Mouse (Mus musculus) myocyte (in vitro differentiated cells): ENCODE data around the gene Nr2f2. TPM values are rescaled to one million over a fixed set of nuclear protein-coding genes. Genes with fewer than 3 reads are reported as not detected.

Source experiments
- H3K27me3 ChIP-seq: one replicate; pipeline ENCODE4 v1.6.1; 2011; ENCODE audit not compliant: control insufficient read depth, insufficient read depth, insufficient read length
- H3K36me3 ChIP-seq: one replicate; pipeline ENCODE4 v1.6.1; 2011; ENCODE audit not compliant: control insufficient read depth, insufficient read depth
- H3K4me2 ChIP-seq: one replicate; pipeline ENCODE4 v1.6.1; 2011; ENCODE audit warnings: low read depth, control low read depth
- H3K4me3 ChIP-seq: one replicate; pipeline ENCODE4 v1.5.1; 2011; ENCODE audit warnings: mild to moderate bottlenecking, control low read depth, moderate library complexity
- H3K79me2 ChIP-seq: one replicate; pipeline ENCODE4 v1.6.1; 2011; ENCODE audit not compliant: control insufficient read depth, insufficient read depth
- H3ac ChIP-seq: one replicate; pipeline ENCODE4 v1.6.1; 2011; ENCODE audit not compliant: control insufficient read depth, insufficient read length
- CEBPB ChIP-seq: IDR thresholded peaks from 2 replicates; pipeline ENCODE4 v1.6.1; 2011; ENCODE audit warnings: mild to moderate bottlenecking, moderate library complexity; ENCODE audit not compliant: poor library complexity, insufficient read depth, severe bottlenecking
- E2F4 ChIP-seq: IDR thresholded peaks from one replicate; pipeline ENCODE4 v1.6.1; 2011; ENCODE audit warnings: mild to moderate bottlenecking, control low read depth, moderate library complexity; ENCODE audit not compliant: insufficient read depth
- MAX ChIP-seq: IDR thresholded peaks from one replicate; pipeline ENCODE4 v1.6.1; 2011; ENCODE audit warnings: low read depth, mild to moderate bottlenecking, control low read depth
- MYOD1 ChIP-seq, 3 experiments: IDR thresholded peaks; one replicate each; pipeline ENCODE4 v1.6.1; 2011; ENCODE audit warnings: control low read depth in 2 of 3, low read depth in 2 of 3, mild to moderate bottlenecking in 2 of 3, moderate library complexity in 1 of 3; ENCODE audit not compliant: insufficient read length in 2 of 3, control insufficient read depth in 1 of 3
- MYOG ChIP-seq, 3 experiments: IDR thresholded peaks; one replicate each; pipeline ENCODE4 v1.6.1; 2011; ENCODE audit warnings: control low read depth in 2 of 3, low read depth in 2 of 3, mild to moderate bottlenecking in 2 of 3; ENCODE audit not compliant: insufficient read length in 2 of 3, control insufficient read depth in 1 of 3, insufficient read depth in 1 of 3
- POLR2A ChIP-seq: IDR thresholded peaks from one replicate; pipeline ENCODE4 v1.6.1; 2011; ENCODE audit warnings: low read depth, mild to moderate bottlenecking, control low read depth, moderate library complexity; ENCODE audit not compliant: insufficient read length
- POLR2AphosphoS2 ChIP-seq: IDR thresholded peaks from one replicate; pipeline ENCODE4 v1.6.1; 2011; ENCODE audit warnings: low read depth, control low read depth; ENCODE audit not compliant: insufficient read length
- REST ChIP-seq: IDR thresholded peaks from one replicate; pipeline ENCODE4 v1.6.1; 2011; ENCODE audit warnings: mild to moderate bottlenecking, control low read depth, moderate library complexity; ENCODE audit not compliant: insufficient read depth, insufficient read length
- SRF ChIP-seq: IDR thresholded peaks from one replicate; pipeline ENCODE4 v1.6.1; 2011; ENCODE audit warnings: low read depth; ENCODE audit not compliant: control insufficient read depth, insufficient read length
- TCF12 ChIP-seq: IDR thresholded peaks from one replicate; pipeline ENCODE4 v1.6.1; 2011; ENCODE audit warnings: mild to moderate bottlenecking, control low read depth; ENCODE audit not compliant: poor library complexity, insufficient read depth, severe bottlenecking
- TCF3 ChIP-seq: IDR thresholded peaks from one replicate; pipeline ENCODE4 v1.6.1; 2011; ENCODE audit warnings: low read depth, control low read depth; ENCODE audit not compliant: insufficient read length
- USF1 ChIP-seq: IDR thresholded peaks from one replicate; pipeline ENCODE4 v1.6.1; 2011; ENCODE audit warnings: low read depth, mild to moderate bottlenecking, control low read depth, moderate library complexity
- polyA plus RNA-seq: library from polyadenylated mRNA; unstranded; fragments of >200 nt; fragmentation: generic; extraction: Trizol; gene quantifications from one replicate; pipeline ENCODE4 v1.2.1, GENCODE M21; 2012; ENCODE audit warnings: missing spikeins

Gene Nr2f2
- polyA plus RNA-seq, 1 experiment, result 7.0 TPM

GRCm38 (mm10) chr7:70409890-70410289 lies 43.4 kb upstream of the Nr2f2 start:
- Histone ChIP-seq H3K36me3 (no peaks in the 10 kb centered on the region), H3K4me3 (no peak overlapping the region), H3K4me2 (no peak overlapping the region), H3K79me2 (no peaks in the 10 kb centered on the region), H3ac (no peak overlapping the region), H3K27me3 (no peaks in the 10 kb centered on the region)
- TF ChIP-seq TCF3 (no peak), E2F4 (no peak), MAX (no peak), MYOD1 (IDR thresholded peaks at IDR 0.05; ENCODE audit: control insufficient read depth in 1 of 3, insufficient read length in 2 of 3, low read depth in 2 of 3) (peak in 1 of 3 experiments; percentile 5), CEBPB (no peak), USF1 (no peak)

GRCm38 (mm10) chr7:70408814-70409213 lies 42.3 kb upstream of the Nr2f2 start:
- H3K27me3 ChIP-seq, result no peaks in the 10 kb centered on the region
- peak in 2 of 3 experiments; percentile 27 to 43 for TF ChIP-seq MYOG (IDR thresholded peaks at IDR 0.05; ENCODE audit: control insufficient read depth in 1 of 3, insufficient read depth in 1 of 3, insufficient read length in 2 of 3, low read depth in 2 of 3)
- TF ChIP-seq TCF3, result no peak
- TF ChIP-seq USF1, result no peak
- peak; percentile 87 for TF ChIP-seq TCF12
- no peak for TF ChIP-seq E2F4
- TF ChIP-seq POLR2A, result no peak
- TF ChIP-seq CEBPB, result no peak
- no peak for TF ChIP-seq MAX
- peak in 2 of 3 experiments; percentile 63 to 76 for TF ChIP-seq MYOD1 (IDR thresholded peaks at IDR 0.05; ENCODE audit: control insufficient read depth in 1 of 3, insufficient read length in 2 of 3, low read depth in 2 of 3)
- TF ChIP-seq REST, result no peak
- no peak for TF ChIP-seq POLR2AphosphoS2
- TF ChIP-seq SRF, result no peak
- no peak overlapping the region for H3ac ChIP-seq
- H3K4me3 ChIP-seq, result no peak overlapping the region
- no peaks in the 10 kb centered on the region for H3K36me3 ChIP-seq
- H3K79me2 ChIP-seq, result no peaks in the 10 kb centered on the region
- H3K4me2 ChIP-seq, result no peak overlapping the region

GRCm38 (mm10) chr7:70407123-70407522 lies 40.6 kb upstream of the Nr2f2 start:
- H3K4me2 ChIP-seq, result no peak overlapping the region
- no peaks in the 10 kb centered on the region for H3K36me3 ChIP-seq
- H3K4me3 ChIP-seq, result no peak overlapping the region
- H3K79me2 ChIP-seq, result no peaks in the 10 kb centered on the region
- TF ChIP-seq TCF3, result no peak
- TF ChIP-seq MYOG (IDR thresholded peaks at IDR 0.05; ENCODE audit: control insufficient read depth in 1 of 3, insufficient read depth in 1 of 3, insufficient read length in 2 of 3, low read depth in 2 of 3), result no peak
- TF ChIP-seq POLR2A, result no peak
- no peak for TF ChIP-seq MYOD1 (IDR thresholded peaks at IDR 0.05; ENCODE audit: control insufficient read depth in 1 of 3, insufficient read length in 2 of 3, low read depth in 2 of 3)
- TF ChIP-seq REST, result no peak
- TF ChIP-seq TCF12, result no peak
- TF ChIP-seq E2F4, result no peak
- TF ChIP-seq MAX, result no peak
- TF ChIP-seq SRF, result no peak
- no peak overlapping the region for H3ac ChIP-seq
- no peaks in the 10 kb centered on the region for H3K27me3 ChIP-seq

- Histone ChIP-seq H3K4me2 (no peak overlapping the region), H3K27me3 (no peaks in the 10 kb centered on the region), H3K79me2 (no peaks in the 10 kb centered on the region), H3K36me3 (no peaks in the 10 kb centered on the region), H3ac (no peak overlapping the region), H3K4me3 (no peak overlapping the region)
- TF ChIP-seq POLR2AphosphoS2 (no peak), MAX (no peak), E2F4 (no peak), POLR2A (no peak), TCF3 (no peak), SRF (no peak), MYOD1 (IDR thresholded peaks at IDR 0.05; ENCODE audit: control insufficient read depth in 1 of 3, insufficient read length in 2 of 3, low read depth in 2 of 3) (no peak), REST (no peak), USF1 (no peak), TCF12 (no peak), MYOG (IDR thresholded peaks at IDR 0.05; ENCODE audit: control insufficient read depth in 1 of 3, insufficient read depth in 1 of 3, insufficient read length in 2 of 3, low read depth in 2 of 3) (no peak), CEBPB (no peak)
These were observed 40.0 kb upstream of the Nr2f2 start for GRCm38 (mm10) chr7:70406527-70406926.

- Histone ChIP-seq H3ac (no peak overlapping the region), H3K79me2 (no peaks in the 10 kb centered on the region), H3K27me3 (no peaks in the 10 kb centered on the region), H3K4me3 (no peak overlapping the region), H3K36me3 (no peaks in the 10 kb centered on the region), H3K4me2 (no peak overlapping the region)
- TF ChIP-seq REST, result no peak
- TF ChIP-seq MYOD1 (IDR thresholded peaks at IDR 0.05; ENCODE audit: control insufficient read depth in 1 of 3, insufficient read length in 2 of 3, low read depth in 2 of 3), result no peak
- TF ChIP-seq POLR2A, result no peak
- no peak for TF ChIP-seq USF1
These were observed 38.9 kb upstream of the Nr2f2 start for GRCm38 (mm10) chr7:70405466-70405865.
